Mouse (Mus musculus): ENCODE measurements around the gene Adpgk.

Gene Adpgk

DNA sequence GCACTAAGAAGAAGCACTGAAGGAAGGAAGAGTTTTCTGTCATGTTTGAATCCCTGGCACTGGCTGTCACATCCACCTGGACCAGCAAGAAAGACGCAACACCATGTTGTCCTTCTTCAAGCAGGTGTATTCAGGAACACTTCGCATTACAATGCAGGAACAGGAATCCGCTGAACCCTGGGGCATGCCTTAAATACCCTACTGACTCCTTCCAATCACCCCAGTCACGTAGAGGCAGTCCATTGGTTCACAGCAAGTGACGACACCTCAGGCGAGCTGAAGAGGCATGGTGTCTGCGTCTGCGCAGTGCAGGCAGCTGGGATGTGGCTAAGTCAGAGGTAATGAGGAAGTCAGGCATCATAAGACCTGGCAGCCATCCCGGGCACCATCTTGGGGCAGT, 78.3 kb downstream of the Adpgk start:
- no peaks in the 10 kb centered on the region for H3K27me3 ChIP-seq (ENCODE audit: insufficient read depth, low read length)
- no peak overlapping the region for H3K4me3 ChIP-seq (replicated peaks; ENCODE audit: low read length)
- no peak for TF ChIP-seq POU5F1 (IDR thresholded peaks at IDR 0.05; ENCODE audit: borderline replicate concordance, low read length)
- no peak for TF ChIP-seq CTCF (conservative IDR thresholded peaks at IDR 0.05; ENCODE audit: low read length)
- no peak for TF ChIP-seq NANOG (IDR thresholded peaks at IDR 0.05; ENCODE audit: borderline replicate concordance, low read length)
- no peaks in the 10 kb centered on the region for H3K4me1 ChIP-seq (replicated peaks; ENCODE audit: low read depth, low read length)
- H3K9me3 ChIP-seq (ENCODE audit: low read length) = peaks cover 58% of the 10 kb centered on the region
- H3K36me3 ChIP-seq (ENCODE audit: insufficient read depth, low read length) = peaks cover 13% of the 10 kb centered on the region; the same call in 1 of the 2 replicates
